Mouse (Mus musculus): ENCODE data around the gene Rab11fip5.

Rab11fip5 gene

GRCm38 (mm10) chr6:85373066-85373860, 1.2 kb downstream of the Rab11fip5 start:
- no peak for DNase-seq (ENCODE audit: low read depth, low spot score)

- DNase-seq (ENCODE audit: low read depth, low spot score), result no peak
These were observed 1.9 kb downstream of the Rab11fip5 start for GRCm38 (mm10) chr6:85372496-85372895.

DNA sequence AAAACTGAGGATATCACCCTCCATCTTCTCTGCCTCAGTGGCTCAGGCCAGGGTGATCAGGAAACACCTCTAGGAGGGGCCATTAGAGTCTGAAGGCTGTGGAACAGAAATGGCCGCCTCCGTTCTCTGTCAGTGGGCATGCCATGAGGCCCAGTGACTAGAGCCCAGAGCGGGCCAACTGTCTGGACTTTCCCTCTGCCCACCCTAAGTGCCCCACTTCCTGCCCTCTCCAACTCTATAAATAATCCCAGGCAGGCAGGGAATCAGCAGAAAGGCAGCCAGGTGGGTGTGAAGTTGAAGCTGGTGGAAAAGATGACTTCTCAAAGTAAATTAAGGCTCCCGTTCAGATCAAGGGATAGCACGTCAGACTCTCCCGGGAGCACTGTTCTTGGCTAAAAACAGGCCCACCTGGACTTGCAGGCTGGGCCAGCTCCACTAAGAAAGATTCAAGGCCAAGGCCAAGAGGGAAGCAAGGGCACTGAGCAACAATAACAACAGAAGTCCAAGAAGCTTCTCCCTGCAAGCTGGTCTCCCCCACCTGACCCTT, 2.5 kb downstream of the Rab11fip5 start:
- DNase-seq (ENCODE audit: low read depth, low spot score), result no peak

GRCm38 (mm10) chr6:85370666-85371430, 3.6 kb downstream of the Rab11fip5 start:
- DNase-seq (ENCODE audit: low read depth, low spot score), result no peak

DNA sequence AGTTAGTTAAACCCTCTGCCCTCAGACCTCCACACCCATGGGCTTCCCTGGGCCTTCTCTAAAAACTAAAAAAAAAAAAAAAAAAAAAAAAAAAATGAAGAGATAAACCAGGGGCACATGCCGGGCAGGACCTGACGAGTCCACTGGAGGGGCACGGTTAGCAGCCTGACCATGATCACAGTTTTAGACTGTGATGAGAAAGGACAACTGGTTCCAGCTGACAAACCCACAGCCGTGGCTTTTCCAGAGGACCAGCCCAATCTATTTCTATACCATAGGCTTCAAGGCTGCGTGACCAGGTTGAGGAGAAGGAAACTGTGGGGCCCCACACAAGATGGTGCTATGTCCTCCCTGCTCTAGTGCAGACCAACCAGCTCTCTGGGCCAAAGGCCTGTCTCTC, 4.4 kb downstream of the Rab11fip5 start:
- no peak for DNase-seq (ENCODE audit: low read depth, low spot score)

GRCm38 (mm10) chr6:85369181-85369860, 5.1 kb downstream of the Rab11fip5 start:
- no peak for DNase-seq (ENCODE audit: low read depth, low spot score)

GRCm38 (mm10) chr6:85368722-85369121, 5.7 kb downstream of the Rab11fip5 start:
- DNase-seq (ENCODE audit: low read depth, low spot score), result no peak

DNA sequence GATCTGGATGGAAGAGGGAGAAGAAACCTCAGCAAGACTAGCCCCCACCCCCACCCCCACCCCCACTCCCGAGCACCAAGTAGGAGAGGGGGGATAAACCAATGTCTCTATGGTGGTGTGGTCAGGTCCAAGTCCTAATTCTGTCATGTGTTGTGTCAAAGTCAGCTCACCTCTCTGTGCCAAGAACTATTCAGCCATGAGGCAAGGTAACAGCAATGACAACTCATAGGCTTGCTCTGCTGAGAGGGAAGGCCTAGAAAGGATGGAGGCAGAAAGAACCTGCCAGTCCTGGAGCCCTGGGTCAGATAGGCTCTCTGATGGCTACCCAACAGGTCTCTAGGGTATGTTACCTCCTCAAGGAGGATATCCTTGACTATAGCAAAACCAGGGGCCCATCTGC, 6.3 kb downstream of the Rab11fip5 start:
- no peak for DNase-seq (ENCODE audit: low read depth, low spot score)

- DNase-seq (ENCODE audit: low read depth, low spot score), result no peak
These were observed 8.0 kb downstream of the Rab11fip5 start for GRCm38 (mm10) chr6:85366387-85366786.

GRCm38 (mm10) chr6:85364439-85364838, 10.0 kb downstream of the Rab11fip5 start:
- no peak for DNase-seq (ENCODE audit: low read depth, low spot score)

GRCm38 (mm10) chr6:85363906-85364260, 10.6 kb downstream of the Rab11fip5 start:
- no peak for DNase-seq (ENCODE audit: low read depth, low spot score)

DNA sequence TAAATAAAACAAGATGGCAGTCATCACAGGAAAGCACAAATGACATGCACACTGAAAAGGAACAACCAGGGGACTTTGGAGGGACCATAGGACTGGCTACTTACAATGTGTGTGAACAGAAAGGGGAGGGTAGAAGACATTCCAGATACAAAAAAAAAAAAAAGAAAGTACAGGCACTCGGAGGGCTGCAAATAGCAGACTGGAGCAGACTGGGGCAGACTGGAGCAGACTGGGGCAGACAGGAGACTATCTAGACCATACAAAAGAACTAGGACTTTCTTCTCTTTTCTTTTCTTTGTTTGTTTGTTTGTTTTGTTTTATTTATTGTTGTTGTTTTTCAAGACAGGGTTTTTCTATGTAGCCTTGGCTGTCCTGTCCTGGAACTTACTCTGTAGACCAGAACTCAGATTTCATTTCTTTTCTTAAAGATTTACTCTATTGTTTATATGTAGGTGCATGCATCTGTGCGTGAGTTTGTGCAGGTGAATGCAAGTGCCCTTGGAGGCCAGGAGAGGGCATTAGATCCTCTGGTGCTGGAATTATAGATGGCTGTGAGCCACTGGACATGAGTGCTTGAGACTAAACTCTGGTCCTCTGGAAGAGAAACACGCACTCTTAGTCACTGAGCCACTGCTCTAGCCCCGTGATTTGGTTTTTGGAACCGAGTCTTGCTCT, 11.1 kb downstream of the Rab11fip5 start:
- DNase-seq (ENCODE audit: low read depth, low spot score), result no peak

GRCm38 (mm10) chr6:85362610-85363009, 11.8 kb downstream of the Rab11fip5 start:
- no peak for DNase-seq (ENCODE audit: low read depth, low spot score)

GRCm38 (mm10) chr6:85360311-85360710, 14.1 kb downstream of the Rab11fip5 start:
- no peak for DNase-seq (ENCODE audit: low read depth, low spot score)

DNA sequence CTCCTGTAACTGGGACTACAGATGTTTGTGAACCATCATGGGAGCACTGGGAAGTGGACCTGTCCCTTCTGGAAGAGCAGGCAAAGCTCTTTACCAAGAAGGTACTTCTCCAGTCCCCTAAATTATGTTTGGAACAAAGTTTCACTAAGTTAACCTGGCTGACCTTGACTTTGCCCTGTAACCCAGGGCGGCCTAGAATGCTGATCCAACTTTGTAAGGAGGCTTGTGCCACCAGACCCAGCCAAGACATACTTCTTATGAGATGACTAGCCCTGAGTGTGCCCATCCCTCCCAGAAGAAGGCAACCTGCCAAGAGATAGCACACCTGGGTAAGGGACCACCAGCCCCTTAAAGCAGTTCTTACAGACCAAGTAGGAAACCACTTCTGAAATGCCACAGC, 15.6 kb downstream of the Rab11fip5 start:
- DNase-seq (ENCODE audit: low read depth, low spot score), result no peak

GRCm38 (mm10) chr6:85356682-85357465, 17.6 kb downstream of the Rab11fip5 start:
- DNase-seq (ENCODE audit: low read depth, low spot score), result no peak

GRCm38 (mm10) chr6:85355753-85356152, 18.7 kb downstream of the Rab11fip5 start:
- DNase-seq (ENCODE audit: low read depth, low spot score), result no peak

- DNase-seq (ENCODE audit: low read depth, low spot score), result no peak
These were observed 19.7 kb downstream of the Rab11fip5 start for GRCm38 (mm10) chr6:85354709-85355108.

- DNase-seq (ENCODE audit: low read depth, low spot score), result no peak
These were observed 20.7 kb downstream of the Rab11fip5 start for GRCm38 (mm10) chr6:85353706-85354105.

DNA sequence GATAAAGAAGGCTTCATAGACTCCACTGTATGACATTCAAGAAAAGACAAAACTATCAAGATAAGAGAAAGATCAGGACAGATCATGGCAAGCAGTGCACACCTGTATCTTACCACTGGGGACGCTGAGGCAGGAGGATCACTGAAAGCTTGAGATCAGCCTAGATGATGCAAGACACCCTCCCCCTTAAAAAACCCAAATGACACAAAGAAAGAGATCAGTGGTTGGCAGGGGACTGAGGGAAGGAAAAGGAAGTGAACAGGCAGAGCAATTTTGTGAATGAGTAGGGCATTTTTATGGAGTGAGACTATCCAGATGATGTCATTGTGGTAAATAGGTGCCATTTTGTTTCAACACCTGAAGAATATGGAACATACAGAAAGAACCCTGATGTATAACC, 24.3 kb downstream of the Rab11fip5 start:
- no peak for DNase-seq (ENCODE audit: low read depth, low spot score)

GRCm38 (mm10) chr6:85349246-85349645, 25.2 kb downstream of the Rab11fip5 start:
- DNase-seq (ENCODE audit: low read depth, low spot score), result no peak

Data from forelimb bud, embryonic 11.5 days (tissue).